Mouse (Mus musculus): Measurements from ENCODE around the gene Vmn1r120. TPM values are rescaled to one million over a fixed set of nuclear protein-coding genes. Genes with fewer than 3 reads are reported as not detected.
"Not testable (repeated sequence)": the region's sequence is repeated elsewhere in the genome, so short reads cannot be mapped to it uniquely, and the experiment has no call there.

The Vmn1r120 gene
- not detected in 2 replicates for polyA plus RNA-seq (2016; fragmentation: Nextera tagmentation; extraction: Ambion mirVana)

GRCm38 (mm10) chr7:21053684-21054083 is at the start of gene Vmn1r120:
Gene Vmn1r120 (minus strand): TSS chr7:21053784.
- H3K9ac ChIP-seq; H3K4me1 ChIP-seq; H3K4me3 ChIP-seq (replicated peaks); H3K9me3 ChIP-seq; ATAC-seq (ENCODE audit: low FRiP score); H3K36me3 ChIP-seq (replicated peaks); H3K27ac ChIP-seq; H3K27me3 ChIP-seq; H3K4me2 ChIP-seq: not testable (repeated sequence)
- WGBS, result 82% methylated on average over 1 of the region's 1 CpGs

- not testable (repeated sequence) for H3K36me3 ChIP-seq (replicated peaks); H3K4me3 ChIP-seq (replicated peaks); H3K9ac ChIP-seq; H3K27me3 ChIP-seq; H3K4me2 ChIP-seq; ATAC-seq (ENCODE audit: low FRiP score); H3K4me1 ChIP-seq; H3K9me3 ChIP-seq; H3K27ac ChIP-seq
- WGBS, result 83% methylated on average over 5 of the region's 5 CpGs
These were observed 44.8 kb upstream of the Vmn1r120 start, which contains the start of gene Vmn1r121 for GRCm38 (mm10) chr7:21098413-21098812. Gene Vmn1r121 (minus strand): TSS chr7:21098513.

GRCm38 (mm10) chr7:21012355-21012754 is 41.2 kb downstream of the Vmn1r120 start, which contains the start of gene Vmn1r119:
Gene Vmn1r119 (minus strand): TSS chr7:21012455.
- not testable (repeated sequence) for H3K27me3 ChIP-seq

More at GRCm38 (mm10) chr7:21012355-21012754, 41.2 kb downstream of the Vmn1r120 start, which contains the start of gene Vmn1r119:
- H3K9me3 ChIP-seq; H3K36me3 ChIP-seq (replicated peaks); H3K4me3 ChIP-seq (replicated peaks); ATAC-seq (ENCODE audit: low FRiP score); H3K27ac ChIP-seq; H3K4me1 ChIP-seq; H3K4me2 ChIP-seq; H3K9ac ChIP-seq: not testable (repeated sequence)
- no CpG with 5 or more reads among the region's 2 CpGs for WGBS

Other genes with a start within 250 kb of the Vmn1r120 start
- gene Vmn1r114, start 241.6 kb downstream of the Vmn1r120 start, polyA plus RNA-seq (2016; fragmentation: Nextera tagmentation; extraction: Ambion mirVana), result not detected in 2 replicates
- gene Vmn1r115, start 208.8 kb downstream of the Vmn1r120 start, polyA plus RNA-seq (2016; fragmentation: Nextera tagmentation; extraction: Ambion mirVana), result not detected in 2 replicates
- not detected in 2 replicates for gene Vmn1r116, start 181.5 kb downstream of the Vmn1r120 start, polyA plus RNA-seq (2016; fragmentation: Nextera tagmentation; extraction: Ambion mirVana)
- gene Vmn1r117, start 169.7 kb downstream of the Vmn1r120 start, polyA plus RNA-seq (2016; fragmentation: Nextera tagmentation; extraction: Ambion mirVana), result not detected in 2 replicates
- gene Vmn1r118, start 141.4 kb downstream of the Vmn1r120 start, polyA plus RNA-seq (2016; fragmentation: Nextera tagmentation; extraction: Ambion mirVana), result not detected in 2 replicates
- not detected in 2 replicates for gene Vmn1r119, start 41.3 kb downstream of the Vmn1r120 start, polyA plus RNA-seq (2016; fragmentation: Nextera tagmentation; extraction: Ambion mirVana)
- not detected in 2 replicates for gene Vmn1r121, start 44.7 kb upstream of the Vmn1r120 start, polyA plus RNA-seq (2016; fragmentation: Nextera tagmentation; extraction: Ambion mirVana)
- not detected in 2 replicates for gene Vmn1r122, start 80.3 kb upstream of the Vmn1r120 start, polyA plus RNA-seq (2016; fragmentation: Nextera tagmentation; extraction: Ambion mirVana)
- gene Vmn1r123, start 108.4 kb upstream of the Vmn1r120 start, polyA plus RNA-seq (2016; fragmentation: Nextera tagmentation; extraction: Ambion mirVana), result not detected in 2 replicates
- not detected in 2 replicates for gene Gm5157, start 136.6 kb upstream of the Vmn1r120 start, polyA plus RNA-seq (2016; fragmentation: Nextera tagmentation; extraction: Ambion mirVana)
- not detected in 2 replicates for gene Vmn1r124, start 206.8 kb upstream of the Vmn1r120 start, polyA plus RNA-seq (2016; fragmentation: Nextera tagmentation; extraction: Ambion mirVana)
- not detected in 2 replicates for gene Vmn1r125, start 218.4 kb upstream of the Vmn1r120 start, polyA plus RNA-seq (2016; fragmentation: Nextera tagmentation; extraction: Ambion mirVana)
- gene Vmn1r126, start 247.7 kb upstream of the Vmn1r120 start, polyA plus RNA-seq (2016; fragmentation: Nextera tagmentation; extraction: Ambion mirVana), result not detected in 2 replicates

All from forebrain, embryonic 12.5 days (tissue).